Comparison of ENCODE assay signal across 17 mouse cellular contexts in genomic region chr1:37145966-37146365, GRCm38 (mm10).
DNase-seq lines count a peak whose midpoint lies in the region; ATAC-seq lines count a peak whose summit lies in the region.
"Had no signal": no experiment of that assay in that cellular context is flagged by ENCODE, and none has a peak within 500 bp of the region (broad histone marks: within the 10 kb centered on the region; RNA-seq: fewer than 3 reads in every experiment).

No protein-coding gene starts in this region.

- H3K36me3 ChIP-seq in lung, embryonic 15.5 days: no peaks in the 10 kb centered on the region
- no peaks in the 10 kb centered on the region for H3K36me3 ChIP-seq in midbrain, embryonic 16.5 days (ENCODE audit: control insufficient read depth, insufficient read depth, low read length)
- H3K36me3 ChIP-seq: heart, embryonic 15.5 days; liver, embryonic 13.5 days; neural tube, embryonic 12.5 days had no signal

- ATAC-seq in lung, embryonic 15.5 days (ENCODE audit: borderline replicate concordance, extremely low read depth, low FRiP score, low TSS enrichment): peak; percentile 46; the same call in 1 of the 2 replicates
- no peak for ATAC-seq in midbrain, embryonic 16.5 days
- ATAC-seq: hindbrain, postnatal 0 days; Patski had no signal

- intact Hi-C loops in heart, postnatal 36 days (cut with DNase I): no loop called here

- H3K9ac ChIP-seq in lung, embryonic 15.5 days: no peak overlapping the region
- no peak overlapping the region for H3K9ac ChIP-seq in midbrain, embryonic 16.5 days (ENCODE audit: low read depth, low read length)
- H3K9ac ChIP-seq: heart, embryonic 15.5 days; liver, embryonic 13.5 days; neural tube, embryonic 12.5 days had no signal

- no peak overlapping the region for H3K27ac ChIP-seq in lung, embryonic 15.5 days
- H3K27ac ChIP-seq in midbrain, embryonic 16.5 days (ENCODE audit: low read length): no peak overlapping the region
- H3K27ac ChIP-seq: heart, embryonic 15.5 days; hindbrain, postnatal 0 days; liver, embryonic 13.5 days; neural tube, embryonic 12.5 days had no signal

- no peaks in the 10 kb centered on the region for H3K9me3 ChIP-seq in lung, embryonic 15.5 days
- no peaks in the 10 kb centered on the region for H3K9me3 ChIP-seq in midbrain, embryonic 16.5 days (replicated peaks; ENCODE audit: control insufficient read depth, low read length, poor library complexity, severe bottlenecking)
- H3K9me3 ChIP-seq: heart, embryonic 15.5 days; liver, embryonic 13.5 days; neural tube, embryonic 12.5 days had no signal

- H3K4me3 ChIP-seq in lung, embryonic 15.5 days: no peak overlapping the region
- H3K4me3 ChIP-seq in midbrain, embryonic 16.5 days (ENCODE audit: low read depth, low read length): no peak overlapping the region
- H3K4me3 ChIP-seq: heart, embryonic 15.5 days; liver, embryonic 13.5 days; neural tube, embryonic 12.5 days had no signal

- no peaks in the 10 kb centered on the region for H3K27me3 ChIP-seq in lung, embryonic 15.5 days
- no peaks in the 10 kb centered on the region for H3K27me3 ChIP-seq in midbrain, embryonic 16.5 days (ENCODE audit: control insufficient read depth, insufficient read depth, low read depth, low read length)
- H3K27me3 ChIP-seq: CH12.LX; heart, embryonic 15.5 days; liver, embryonic 13.5 days; neural tube, embryonic 12.5 days; Patski had no signal

- no peak overlapping the region for H3K4me2 ChIP-seq in lung, embryonic 15.5 days
- no peak overlapping the region for H3K4me2 ChIP-seq in midbrain, embryonic 16.5 days (ENCODE audit: low read length)
- H3K4me2 ChIP-seq: heart, embryonic 15.5 days; liver, embryonic 13.5 days; neural tube, embryonic 12.5 days had no signal

- no peaks in the 10 kb centered on the region for H3K4me1 ChIP-seq in lung, embryonic 15.5 days
- no peaks in the 10 kb centered on the region for H3K4me1 ChIP-seq in midbrain, embryonic 16.5 days (ENCODE audit: control insufficient read depth, insufficient read depth, low read length)
- H3K4me1 ChIP-seq: heart, embryonic 15.5 days; liver, embryonic 13.5 days; neural tube, embryonic 12.5 days had no signal

- DNase-seq in adrenal gland, postnatal 10 days: peak; percentile 35
- no peak for DNase-seq in adrenal gland, adult (ENCODE audit: inconsistent age in 2 of 2, low spot score in 1 of 2)
- peak; percentile 38 for DNase-seq in heart, postnatal 4 days
- no peak for DNase-seq in heart, postnatal 36 days
- no peak for DNase-seq in lung, postnatal 25 days (ENCODE audit: low spot score)
- DNase-seq in thymus, postnatal 4 days: no peak
- DNase-seq: gastrocnemius, postnatal 36 days; liver, embryonic 13.5 days; right cerebral cortex, postnatal 25 days; thymus, adult 18-20 months had no signal

- 48% methylated on average over 4 of the region's 4 CpGs for WGBS in lung, embryonic 15.5 days
- WGBS in midbrain, embryonic 16.5 days: 83% methylated on average over 4 of the region's 4 CpGs

Comparison
In these comparisons a context has a peak if more than half of its experiments do, and no peak if none do; other contexts are left out.
1. DNase-seq: peak in adrenal gland, postnatal 10 days (single experiment) and heart, postnatal 4 days (single experiment); none in adrenal gland, adult (0 of 2), heart, postnatal 36 days (0 of 2), lung, postnatal 25 days (single experiment) and thymus, postnatal 4 days (single experiment).